Mouse (Mus musculus) G1E (cell line): ENCODE measurements at regions not wholly inside any gene's neighbourhood (a gene's known extent, or its start where the extent isn't known, plus 50 kb on each side); places are given as distances from the start of the nearest gene placed in this dataset.

Experiments
- ATAC-seq: 2 replicates; pipeline ENCODE4 v1.8.0; 2016; ENCODE audit warnings: mild to moderate bottlenecking; ENCODE audit not compliant: insufficient number of reproducible peaks, poor library complexity, low FRiP score, severe bottlenecking; ENCODE audit errors: extremely low read depth
- DNase-seq: peaks from one replicate; pipeline ENCODE4 v3.0.0; 2012; ENCODE audit warnings: low spot score
- H3K27me3 ChIP-seq: 2 replicates; pipeline ENCODE4 v1.6.1; 2012; ENCODE audit warnings: mild to moderate bottlenecking, low read length, inconsistent platforms; ENCODE audit not compliant: insufficient read depth
- H3K36me3 ChIP-seq: replicated peaks from 2 replicates; pipeline ENCODE3; 2012; ENCODE audit warnings: mild to moderate bottlenecking, inconsistent platforms
- H3K4me1 ChIP-seq: 2 replicates; pipeline ENCODE4 v1.6.1; 2012; ENCODE audit warnings: low read depth, low read length, inconsistent platforms, mixed read lengths; ENCODE audit not compliant: insufficient read depth
- H3K4me3 ChIP-seq: 2 replicates; pipeline ENCODE4 v1.5.1; 2012; ENCODE audit warnings: low read depth, mild to moderate bottlenecking, inconsistent platforms, low read length, moderate library complexity, mixed read lengths
- H3K9me3 ChIP-seq: replicated peaks from 2 replicates; pipeline ENCODE4 v1.6.1; 2012; ENCODE audit warnings: inconsistent platforms
- CTCF ChIP-seq: IDR thresholded peaks from 2 replicates; pipeline ENCODE4 v1.5.1; 2012; ENCODE audit warnings: low read depth, low read length, inconsistent platforms, mixed read lengths
- GATA1 ChIP-seq: IDR thresholded peaks from 2 replicates; pipeline ENCODE4 v1.6.1; 2012; ENCODE audit warnings: borderline replicate concordance, low read length, inconsistent platforms, mixed read lengths
- GATA2 ChIP-seq: IDR thresholded peaks from 2 replicates; pipeline ENCODE4 v1.6.1; 2012; ENCODE audit warnings: low read depth, low read length, inconsistent platforms, borderline replicate concordance
- POLR2AphosphoS5 ChIP-seq: IDR thresholded peaks from 2 replicates; pipeline ENCODE4 v1.6.1; 2012; ENCODE audit warnings: low read depth, low read length, inconsistent platforms; ENCODE audit not compliant: insufficient replicate concordance
- TAL1 ChIP-seq: conservative IDR thresholded peaks from 2 replicates; pipeline ENCODE4 v1.6.1; 2012; ENCODE audit warnings: low read depth, low read length, inconsistent platforms, mixed read lengths

- no peaks in the 10 kb centered on the region for H3K4me1 ChIP-seq
- no peak for DNase-seq
- no peak overlapping the region for H3K4me3 ChIP-seq
- H3K36me3 ChIP-seq, result no peaks in the 10 kb centered on the region
- no peak for ATAC-seq
- peaks cover 11% of the 10 kb centered on the region; the same call in 1 of the 2 replicates for H3K27me3 ChIP-seq
- no peak for TF ChIP-seq GATA1
- no peak for TF ChIP-seq POLR2AphosphoS5
- no peak for TF ChIP-seq TAL1
- TF ChIP-seq GATA2, result no peak
- TF ChIP-seq CTCF, result no peak
- H3K9me3 ChIP-seq, result no peaks in the 10 kb centered on the region
Observed at GRCm38 (mm10) chr19:6631817-6632216, 89.0 kb upstream of the Slc22a12 start.

- DNase-seq, result no peak
Observed at GRCm38 (mm10) chr19:6630613-6630940, 87.7 kb upstream of the Slc22a12 start.

GRCm38 (mm10) chr19:6629911-6630612 lies 87.2 kb upstream of the Slc22a12 start:
- DNase-seq (no peak), ATAC-seq (no peak)
- Histone ChIP-seq H3K9me3 (no peaks in the 10 kb centered on the region), H3K4me3 (no peak overlapping the region), H3K4me1 (no peaks in the 10 kb centered on the region), H3K36me3 (no peaks in the 10 kb centered on the region), H3K27me3 (peaks cover 15% of the 10 kb centered on the region; the same call in 1 of the 2 replicates)
- no peak for TF ChIP-seq GATA2
- TF ChIP-seq CTCF, result no peak
- no peak for TF ChIP-seq GATA1
- TF ChIP-seq TAL1, result no peak
- TF ChIP-seq POLR2AphosphoS5, result no peak

More at GRCm38 (mm10) chr19:6630613-6630940, 87.7 kb upstream of the Slc22a12 start:
- H3K4me1 ChIP-seq, result no peaks in the 10 kb centered on the region
- no peak for ATAC-seq
- TF ChIP-seq POLR2AphosphoS5, result no peak
- TF ChIP-seq GATA1, result no peak
- TF ChIP-seq GATA2, result no peak
- TF ChIP-seq TAL1, result no peak
- TF ChIP-seq CTCF, result no peak
- H3K36me3 ChIP-seq, result no peaks in the 10 kb centered on the region
- H3K9me3 ChIP-seq, result no peaks in the 10 kb centered on the region
- peaks cover 12% of the 10 kb centered on the region; the same call in 1 of the 2 replicates for H3K27me3 ChIP-seq
- H3K4me3 ChIP-seq, result no peak overlapping the region

- DNase-seq (no peak), ATAC-seq (no peak)
- Histone ChIP-seq H3K27me3 (peaks cover 10% of the 10 kb centered on the region; the same call in 1 of the 2 replicates), H3K36me3 (no peaks in the 10 kb centered on the region), H3K9me3 (no peaks in the 10 kb centered on the region), H3K4me3 (no peak overlapping the region), H3K4me1 (no peaks in the 10 kb centered on the region)
- TF ChIP-seq TAL1 (no peak), GATA1 (no peak), POLR2AphosphoS5 (no peak), GATA2 (no peak), CTCF (no peak)
Observed at GRCm38 (mm10) chr19:6625574-6625973, 82.7 kb upstream of the Slc22a12 start.

GRCm38 (mm10) chr19:6621023-6621422 lies 78.2 kb upstream of the Slc22a12 start:
- TF ChIP-seq TAL1 (no peak), POLR2AphosphoS5 (no peak), CTCF (no peak), GATA1 (no peak), GATA2 (no peak)
- Histone ChIP-seq H3K9me3 (no peaks in the 10 kb centered on the region), H3K27me3 (peaks cover 14% of the 10 kb centered on the region; the same call in 1 of the 2 replicates), H3K36me3 (no peaks in the 10 kb centered on the region), H3K4me3 (no peak overlapping the region), H3K4me1 (no peaks in the 10 kb centered on the region)
- no peak for ATAC-seq
- DNase-seq, result no peak

GRCm38 (mm10) chr19:6619546-6619945 lies 76.7 kb upstream of the Slc22a12 start:
- peaks cover 9% of the 10 kb centered on the region; the same call in 1 of the 2 replicates for H3K27me3 ChIP-seq
- H3K9me3 ChIP-seq, result no peaks in the 10 kb centered on the region
- no peak overlapping the region for H3K4me3 ChIP-seq
- DNase-seq (no peak), ATAC-seq (no peak)
- H3K4me1 ChIP-seq, result no peaks in the 10 kb centered on the region
- no peaks in the 10 kb centered on the region for H3K36me3 ChIP-seq
- TF ChIP-seq GATA2 (no peak), POLR2AphosphoS5 (no peak), CTCF (no peak), TAL1 (no peak), GATA1 (no peak)

- ATAC-seq (no peak), DNase-seq (no peak)
- Histone ChIP-seq H3K9me3 (no peaks in the 10 kb centered on the region), H3K36me3 (no peaks in the 10 kb centered on the region), H3K4me3 (no peak overlapping the region), H3K4me1 (no peaks in the 10 kb centered on the region), H3K27me3 (peaks cover 7% of the 10 kb centered on the region; the same call in 1 of the 2 replicates)
- TF ChIP-seq TAL1 (no peak), CTCF (no peak)
Observed at GRCm38 (mm10) chr19:6616659-6617058, 73.8 kb upstream of the Slc22a12 start.
